Mouse (Mus musculus) stomach, postnatal 0 days (tissue): ENCODE data around the gene Snx29.

Source experiments
- CTCF ChIP-seq: IDR thresholded peaks from 2 replicates; pipeline ENCODE4 v1.5.1; 2016; ENCODE audit warnings: antibody characterized with exemption, low read depth, mild to moderate bottlenecking, moderate library complexity
- EP300 ChIP-seq: optimal IDR thresholded peaks from 2 replicates; pipeline ENCODE3; 2016; ENCODE audit warnings: antibody characterized with exemption

GRCm38 (mm10) chr16:11753466-11753865 is 430.8 kb downstream of the Snx29 start:
- no peak for TF ChIP-seq CTCF
- TF ChIP-seq EP300: no peak
